Mouse (Mus musculus): ENCODE measurements around the gene Tdrd3. TPM values are rescaled to one million over a fixed set of nuclear protein-coding genes. Genes with fewer than 3 reads are reported as not detected.
A peak's percentile ranks its signal among the peaks of the same experiment; 100 is the strongest.

Gene Tdrd3
- total and polyA plus RNA-seq, 3 experiments, result 2.9 to 27.2 (median 26.0) TPM

DNA sequence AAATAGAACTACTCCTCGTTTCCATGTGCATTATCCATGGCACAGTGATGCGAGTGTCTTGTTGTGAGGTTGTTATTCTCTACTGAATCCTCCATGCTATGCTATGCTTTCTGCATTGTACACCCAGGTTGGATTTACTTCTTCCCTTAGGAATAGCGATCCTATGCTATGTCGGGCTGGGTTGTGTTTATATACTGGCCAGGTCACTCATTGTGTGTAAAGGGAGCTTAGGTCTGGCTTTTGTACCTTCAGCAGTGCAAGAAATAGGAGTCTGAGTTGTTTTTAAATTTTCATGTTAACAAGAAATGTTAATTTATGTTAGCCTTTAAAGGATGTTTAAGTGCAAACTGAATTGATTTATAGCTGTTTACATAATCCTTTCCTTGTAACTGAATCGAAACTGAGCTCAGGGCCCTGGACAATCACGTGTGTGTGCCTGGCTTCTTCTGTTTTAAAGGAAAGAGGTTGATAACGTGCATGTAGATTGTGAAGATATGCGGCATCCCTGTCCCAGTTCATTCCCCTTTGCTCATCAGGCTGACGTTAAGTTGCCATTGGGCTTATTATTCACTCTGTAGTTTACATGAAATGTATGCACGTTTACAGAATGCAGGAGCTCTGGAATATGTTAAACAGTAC is 59.4 kb downstream of the Tdrd3 start:
- H3K9ac ChIP-seq (ENCODE audit: low read depth, low read length), result no peak overlapping the region
- H3K27ac ChIP-seq, result no peak overlapping the region
- intact Hi-C loops (cut with DNase I), result no loop called here
- WGBS, result 70% methylated on average over 10 of the region's 10 CpGs
- peaks cover 3% of the 10 kb centered on the region for H3K4me1 ChIP-seq (ENCODE audit: control insufficient read depth, insufficient read depth, low read length)
- DNase-seq, result no peak
- H3K4me3 ChIP-seq, result no peak overlapping the region
- H3K36me3 ChIP-seq (ENCODE audit: control insufficient read depth, insufficient read depth, low read length), result peaks cover 8% of the 10 kb centered on the region
- H3K79me2 ChIP-seq (replicated peaks; ENCODE audit: control insufficient read depth, insufficient read depth, low read length), result no peaks in the 10 kb centered on the region
- no peaks in the 10 kb centered on the region for H3K27me3 ChIP-seq (ENCODE audit: control insufficient read depth, insufficient read depth, low read length)
- TF ChIP-seq EP300 (IDR thresholded peaks at IDR 0.05; ENCODE audit: insufficient read depth, low read depth, low read length), result no peak
- TF ChIP-seq POLR2A (IDR thresholded peaks at IDR 0.05; ENCODE audit: insufficient read depth, low read depth, low read length), result no peak
- TF ChIP-seq CTCF (IDR thresholded peaks at IDR 0.05), result no peak

DNA sequence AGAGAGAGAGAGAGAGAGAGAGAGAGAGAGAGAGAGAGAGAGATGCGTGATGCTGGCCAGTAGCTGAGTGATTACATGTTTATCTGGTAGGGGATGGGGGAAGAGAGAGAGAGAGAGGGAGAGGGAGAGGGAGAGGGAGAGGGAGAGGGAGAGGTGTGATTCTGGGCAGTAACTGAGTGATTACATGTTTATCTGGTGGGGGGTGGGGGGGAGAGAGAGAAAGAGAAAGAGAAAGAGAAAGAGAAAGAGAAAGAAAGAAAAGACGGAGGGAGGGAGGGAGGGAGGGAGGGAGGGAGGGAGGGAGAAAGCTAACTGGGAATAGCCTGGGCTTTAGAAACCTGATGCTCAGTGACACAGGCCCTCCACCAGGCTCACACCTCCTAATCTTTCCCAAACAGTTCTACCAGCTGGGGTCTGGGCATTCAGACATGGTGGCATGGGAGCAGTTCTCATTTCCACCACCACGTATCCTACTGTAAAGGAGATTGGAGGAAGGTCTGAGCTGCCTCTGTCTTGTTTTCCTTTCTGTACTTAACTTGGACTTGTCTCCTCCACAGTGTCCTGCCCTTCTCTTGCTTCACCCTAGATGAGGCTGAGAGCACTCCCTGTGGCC is 62.0 kb downstream of the Tdrd3 start:
- H3K4me3 ChIP-seq, result no peak overlapping the region
- DNase-seq, result peak; percentile 9 to 30
- intact Hi-C loops (cut with DNase I), result no loop called here
- TF ChIP-seq POLR2A (IDR thresholded peaks at IDR 0.05; ENCODE audit: insufficient read depth, low read depth, low read length) (no peak), CTCF (IDR thresholded peaks at IDR 0.05) (no peak), EP300 (IDR thresholded peaks at IDR 0.05; ENCODE audit: insufficient read depth, low read depth, low read length) (no peak)
- H3K36me3 ChIP-seq (ENCODE audit: control insufficient read depth, insufficient read depth, low read length), result peaks cover 6% of the 10 kb centered on the region; the same call in 1 of the 2 replicates
- H3K9ac ChIP-seq (ENCODE audit: low read depth, low read length), result no peak overlapping the region
- peaks cover 2% of the 10 kb centered on the region; the same call in 1 of the 2 replicates for H3K4me1 ChIP-seq (ENCODE audit: control insufficient read depth, insufficient read depth, low read length)
- no peaks in the 10 kb centered on the region for H3K79me2 ChIP-seq (replicated peaks; ENCODE audit: control insufficient read depth, insufficient read depth, low read length)
- H3K27ac ChIP-seq, result no peak overlapping the region
- no peaks in the 10 kb centered on the region for H3K27me3 ChIP-seq (ENCODE audit: control insufficient read depth, insufficient read depth, low read length)
- 60% methylated on average over 3 of the region's 3 CpGs for WGBS

DNA sequence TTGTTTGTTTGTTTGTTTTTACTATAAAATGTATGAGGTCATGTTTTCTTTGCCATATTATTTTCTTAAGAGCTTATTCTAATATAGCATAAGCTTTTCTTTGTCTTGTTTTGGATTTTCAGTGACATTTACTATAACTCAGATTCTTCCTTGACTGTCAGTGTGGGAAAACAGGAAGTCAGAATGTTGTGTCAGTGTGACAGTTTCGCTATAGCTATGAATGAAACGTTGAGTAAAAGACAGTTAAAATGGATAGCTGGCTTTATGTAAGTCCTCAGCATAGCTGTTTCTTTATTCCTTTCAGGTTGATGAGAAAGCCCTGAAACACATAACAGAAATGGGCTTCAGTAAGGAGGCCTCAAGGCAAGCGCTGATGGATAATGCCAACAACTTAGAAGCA is 69.4 kb downstream of the Tdrd3 start:
- TF ChIP-seq EP300 (IDR thresholded peaks at IDR 0.05; ENCODE audit: insufficient read depth, low read depth, low read length) (no peak), POLR2A (IDR thresholded peaks at IDR 0.05; ENCODE audit: insufficient read depth, low read depth, low read length) (no peak)
- no peaks in the 10 kb centered on the region for H3K27me3 ChIP-seq (ENCODE audit: control insufficient read depth, insufficient read depth, low read length)
- no peak overlapping the region for H3K9ac ChIP-seq (ENCODE audit: low read depth, low read length)
- no peak overlapping the region for H3K27ac ChIP-seq
- no peak overlapping the region for H3K4me3 ChIP-seq
- H3K36me3 ChIP-seq (ENCODE audit: control insufficient read depth, insufficient read depth, low read length), result no peaks in the 10 kb centered on the region; the same call in 1 of the 2 replicates
- no peak for DNase-seq
- intact Hi-C loops (cut with DNase I), result no loop called here
- WGBS, result 63% methylated on average over 3 of the region's 3 CpGs
- no peaks in the 10 kb centered on the region for H3K79me2 ChIP-seq (replicated peaks; ENCODE audit: control insufficient read depth, insufficient read depth, low read length)
- H3K4me1 ChIP-seq (ENCODE audit: control insufficient read depth, insufficient read depth, low read length), result no peaks in the 10 kb centered on the region

DNA sequence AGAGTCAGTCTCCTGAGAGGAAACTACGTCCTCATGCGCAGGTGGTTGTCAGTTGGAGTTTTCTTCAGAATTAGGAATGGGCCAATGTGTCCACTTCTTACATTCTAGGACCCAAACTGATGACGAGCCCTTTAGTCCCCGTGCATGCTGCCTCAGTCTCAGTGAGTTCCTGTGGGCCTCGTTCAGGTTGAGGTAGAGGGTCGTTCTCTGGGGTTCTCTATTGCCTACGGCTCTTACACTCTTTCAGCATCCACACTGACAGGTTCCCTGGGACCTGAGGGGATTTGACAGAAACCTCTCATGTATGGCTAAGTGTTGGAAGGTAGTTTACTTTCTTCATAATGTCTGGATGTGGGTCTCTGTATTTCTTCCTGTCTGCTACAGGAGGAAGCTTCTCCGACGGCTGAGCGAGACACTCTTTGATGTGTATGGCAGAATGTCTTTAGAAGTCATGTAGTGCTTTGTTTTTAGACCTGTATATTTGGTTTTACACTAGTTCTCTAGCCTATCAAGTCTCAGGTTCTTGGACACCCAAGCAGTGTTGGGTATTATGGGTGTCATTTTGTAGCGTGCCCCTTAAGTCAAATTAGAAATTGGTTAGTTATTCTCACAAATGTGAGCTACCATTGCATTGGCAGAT is 81.6 kb downstream of the Tdrd3 start:
- Histone ChIP-seq H3K9ac (ENCODE audit: low read depth, low read length) (no peak overlapping the region), H3K27ac (no peak overlapping the region), H3K27me3 (ENCODE audit: control insufficient read depth, insufficient read depth, low read length) (no peaks in the 10 kb centered on the region), H3K4me3 (no peak overlapping the region), H3K4me1 (ENCODE audit: control insufficient read depth, insufficient read depth, low read length) (no peaks in the 10 kb centered on the region), H3K36me3 (ENCODE audit: control insufficient read depth, insufficient read depth, low read length) (no peaks in the 10 kb centered on the region), H3K79me2 (replicated peaks; ENCODE audit: control insufficient read depth, insufficient read depth, low read length) (no peaks in the 10 kb centered on the region)
- TF ChIP-seq CTCF (IDR thresholded peaks at IDR 0.05) (no peak), EP300 (IDR thresholded peaks at IDR 0.05; ENCODE audit: insufficient read depth, low read depth, low read length) (no peak)
- WGBS, result 94% methylated on average over 11 of the region's 11 CpGs
- DNase-seq, result no peak
- intact Hi-C loops (cut with DNase I), result no loop called here

DNA sequence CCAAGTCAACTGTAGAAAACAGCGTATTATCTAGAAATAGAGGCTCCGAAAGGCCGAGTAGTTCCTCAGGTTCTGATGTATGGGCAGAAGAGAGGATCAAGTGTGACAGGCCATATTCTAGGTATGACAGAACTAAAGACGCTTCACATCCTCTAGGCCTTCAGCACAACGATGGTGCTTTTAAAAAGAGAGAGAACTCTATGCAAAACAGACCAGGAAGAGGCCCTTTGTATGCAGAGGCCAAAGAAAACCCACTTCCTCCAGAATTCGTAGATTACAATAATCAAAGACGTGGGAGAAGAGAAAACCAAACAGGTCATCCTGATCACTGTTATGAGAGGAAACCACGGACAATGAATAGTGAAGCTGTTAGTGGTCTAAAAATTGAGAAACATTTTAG is 89.5 kb downstream of the Tdrd3 start:
- intact Hi-C loops (cut with DNase I), result no loop called here
- Histone ChIP-seq H3K79me2 (replicated peaks; ENCODE audit: control insufficient read depth, insufficient read depth, low read length) (no peaks in the 10 kb centered on the region), H3K36me3 (ENCODE audit: control insufficient read depth, insufficient read depth, low read length) (peaks cover 5% of the 10 kb centered on the region; the same call in 1 of the 2 replicates), H3K9ac (ENCODE audit: low read depth, low read length) (no peak overlapping the region), H3K27ac (no peak overlapping the region), H3K27me3 (ENCODE audit: control insufficient read depth, insufficient read depth, low read length) (no peaks in the 10 kb centered on the region), H3K4me1 (ENCODE audit: control insufficient read depth, insufficient read depth, low read length) (no peaks in the 10 kb centered on the region), H3K4me3 (no peak overlapping the region)
- WGBS, result 64% methylated on average over 8 of the region's 8 CpGs
- no peak for TF ChIP-seq CTCF (IDR thresholded peaks at IDR 0.05)
- TF ChIP-seq POLR2A (IDR thresholded peaks at IDR 0.05; ENCODE audit: insufficient read depth, low read depth, low read length), result no peak
- no peak for TF ChIP-seq EP300 (IDR thresholded peaks at IDR 0.05; ENCODE audit: insufficient read depth, low read depth, low read length)
- DNase-seq, result no peak

DNA sequence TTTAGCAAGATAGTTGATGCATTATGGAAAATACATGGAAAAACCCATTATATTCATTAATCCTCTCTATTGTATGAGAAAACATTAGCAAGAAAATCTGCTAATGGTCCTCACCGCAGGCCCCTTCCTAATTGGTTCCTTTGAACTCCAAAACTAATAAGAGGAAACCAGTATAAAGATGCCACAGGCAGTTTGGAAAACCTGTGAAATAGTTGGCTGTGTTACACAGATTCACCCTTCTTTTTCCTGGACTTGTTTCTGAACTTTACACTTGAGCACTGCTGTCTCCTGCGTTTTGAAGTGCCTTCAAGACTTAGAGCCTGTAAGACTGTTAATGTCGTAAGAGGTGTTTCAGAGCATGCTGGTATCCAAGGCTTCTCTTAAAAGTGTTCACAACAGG is 98.8 kb downstream of the Tdrd3 start:
- Histone ChIP-seq H3K9ac (ENCODE audit: low read depth, low read length) (no peak overlapping the region), H3K4me3 (no peak overlapping the region), H3K36me3 (ENCODE audit: control insufficient read depth, insufficient read depth, low read length) (no peaks in the 10 kb centered on the region), H3K27me3 (ENCODE audit: control insufficient read depth, insufficient read depth, low read length) (no peaks in the 10 kb centered on the region), H3K4me1 (ENCODE audit: control insufficient read depth, insufficient read depth, low read length) (no peaks in the 10 kb centered on the region), H3K27ac (no peak overlapping the region), H3K79me2 (replicated peaks; ENCODE audit: control insufficient read depth, insufficient read depth, low read length) (no peaks in the 10 kb centered on the region)
- intact Hi-C loops (cut with DNase I), result no loop called here
- 91% methylated on average over 3 of the region's 3 CpGs for WGBS
- no peak for DNase-seq
- no peak for TF ChIP-seq EP300 (IDR thresholded peaks at IDR 0.05; ENCODE audit: insufficient read depth, low read depth, low read length)
- no peak for TF ChIP-seq CTCF (IDR thresholded peaks at IDR 0.05)
- TF ChIP-seq POLR2A (IDR thresholded peaks at IDR 0.05; ENCODE audit: insufficient read depth, low read depth, low read length), result no peak
